Mouse (Mus musculus) midbrain, embryonic 10.5 days (tissue): ENCODE measurements around the gene Psmd1. TPM values are rescaled to one million over a fixed set of nuclear protein-coding genes. Genes with fewer than 3 reads are reported as not detected.

Source experiments
- DNase-seq: peaks from one replicate; pipeline ENCODE4 v3.0.0-alpha.2; 2017; ENCODE audit warnings: low spot score
- H3K27ac ChIP-seq: fragments of 300-500 bp; sonication (generic); replicated peaks from 2 replicates; pipeline ENCODE4 v1.5.1; 2016; ENCODE audit warnings: mild to moderate bottlenecking
- H3K27me3 ChIP-seq: fragments of 300-500 bp; sonication (generic); 2 replicates; pipeline ENCODE4 v1.6.1; 2016; ENCODE audit warnings: low read depth, mild to moderate bottlenecking; ENCODE audit not compliant: poor library complexity, severe bottlenecking
- H3K36me3 ChIP-seq: fragments of 300-500 bp; sonication (generic); 2 replicates; pipeline ENCODE4 v1.6.1; 2016; ENCODE audit warnings: mild to moderate bottlenecking, moderate library complexity
- H3K4me1 ChIP-seq: fragments of 300-500 bp; sonication (generic); 2 replicates; pipeline ENCODE4 v1.6.1; 2016
- H3K4me3 ChIP-seq: fragments of 300-500 bp; sonication (generic); 2 replicates; pipeline ENCODE4 v1.5.1; 2016; ENCODE audit warnings: mild to moderate bottlenecking, moderate library complexity
- H3K9me3 ChIP-seq: fragments of 300-500 bp; sonication (generic); replicated peaks from 2 replicates; pipeline ENCODE4 v1.6.1; 2016; ENCODE audit warnings: mild to moderate bottlenecking
- WGBS: fragments of 180-500 bp; shearing (Covaris S2); methylation state at CpG from one replicate; pipeline ENCODE4 v1.1.7; 2016; 5-methylcytosine and 5-hydroxymethylcytosine counted together
- polyA plus RNA-seq: library from polyadenylated mRNA; unstranded; fragments of >200 nt; fragmentation: Nextera tagmentation; extraction: Ambion mirVana; gene quantifications from 2 replicates; pipeline ENCODE4 v1.2.1, GENCODE M21; 2016

The Psmd1 gene
- polyA plus RNA-seq, 1 experiment from 2014 or later, result 239 TPM

GRCm38 (mm10) chr1:86152618-86153017 lies 88.4 kb downstream of the Psmd1 start:
- no peak for DNase-seq
- H3K36me3 ChIP-seq, result peaks cover 7% of the 10 kb centered on the region; the same call in 1 of the 2 replicates
- no peaks in the 10 kb centered on the region for H3K9me3 ChIP-seq
- H3K27me3 ChIP-seq, result no peaks in the 10 kb centered on the region
- WGBS, result 88% methylated on average over 1 of the region's 1 CpGs
- H3K4me1 ChIP-seq, result peaks cover 20% of the 10 kb centered on the region
- H3K4me3 ChIP-seq, result no peak overlapping the region
- no peak overlapping the region for H3K27ac ChIP-seq

GRCm38 (mm10) chr1:86154133-86154823 lies 90.1 kb downstream of the Psmd1 start, which contains the start of gene Armc9:
Armc9 (plus strand) TSS chr1:86154780.
- DNase-seq, result peak; percentile 97
- peaks cover 14% of the 10 kb centered on the region; the same call in 1 of the 2 replicates for H3K36me3 ChIP-seq
- H3K27ac ChIP-seq, result peak within 1 kb of the TSS; percentile 81
- H3K4me1 ChIP-seq, result peaks cover 20% of the 10 kb centered on the region
- H3K9me3 ChIP-seq, result no peaks in the 10 kb centered on the region
- H3K4me3 ChIP-seq, result peak within 1 kb of the TSS; percentile 89
- 5% methylated on average over 40 of the region's 40 CpGs for WGBS
- H3K27me3 ChIP-seq, result no peaks in the 10 kb centered on the region

- WGBS, result under 1% methylated on average over 18 of the region's 18 CpGs
- H3K9me3 ChIP-seq, result no peaks in the 10 kb centered on the region
- H3K4me3 ChIP-seq, result peak overlapping the region; percentile 89
- no peak for DNase-seq
- peak overlapping the region; percentile 81 for H3K27ac ChIP-seq
- H3K27me3 ChIP-seq, result no peaks in the 10 kb centered on the region
- H3K4me1 ChIP-seq, result peaks cover 20% of the 10 kb centered on the region
- peaks cover 14% of the 10 kb centered on the region; the same call in 1 of the 2 replicates for H3K36me3 ChIP-seq
These were observed 90.6 kb downstream of the Psmd1 start for GRCm38 (mm10) chr1:86154824-86155164.

- WGBS, result 82% methylated on average over 3 of the region's 3 CpGs
- H3K9me3 ChIP-seq, result no peaks in the 10 kb centered on the region
- H3K4me1 ChIP-seq, result peaks cover 20% of the 10 kb centered on the region
- no peak for DNase-seq
- no peaks in the 10 kb centered on the region for H3K27me3 ChIP-seq
- peaks cover 26% of the 10 kb centered on the region for H3K36me3 ChIP-seq
- no peak overlapping the region for H3K4me3 ChIP-seq
- no peak overlapping the region for H3K27ac ChIP-seq
These were observed 91.9 kb downstream of the Psmd1 start for GRCm38 (mm10) chr1:86156075-86156474.

- Histone ChIP-seq H3K27me3 (no peaks in the 10 kb centered on the region), H3K4me1 (peaks cover 20% of the 10 kb centered on the region), H3K9me3 (no peaks in the 10 kb centered on the region), H3K4me3 (no peak overlapping the region), H3K36me3 (peaks cover 32% of the 10 kb centered on the region), H3K27ac (no peak overlapping the region)
- no peak for DNase-seq
- 89% methylated on average over 6 of the region's 6 CpGs for WGBS
These were observed 92.4 kb downstream of the Psmd1 start for GRCm38 (mm10) chr1:86156595-86156994.

GRCm38 (mm10) chr1:86160059-86160458 lies 95.9 kb downstream of the Psmd1 start:
- Histone ChIP-seq H3K36me3 (peaks cover 64% of the 10 kb centered on the region), H3K4me1 (peaks cover 12% of the 10 kb centered on the region), H3K27ac (no peak overlapping the region), H3K27me3 (no peaks in the 10 kb centered on the region), H3K9me3 (no peaks in the 10 kb centered on the region), H3K4me3 (no peak overlapping the region)
- WGBS, result 90% methylated on average over 6 of the region's 6 CpGs
- no peak for DNase-seq

GRCm38 (mm10) chr1:86160479-86160878 lies 96.3 kb downstream of the Psmd1 start:
- H3K9me3 ChIP-seq, result no peaks in the 10 kb centered on the region

GRCm38 (mm10) chr1:86161061-86161460 lies 96.9 kb downstream of the Psmd1 start:
- peaks cover 2% of the 10 kb centered on the region for H3K4me1 ChIP-seq
- no peak overlapping the region for H3K4me3 ChIP-seq
- no peaks in the 10 kb centered on the region for H3K27me3 ChIP-seq
- DNase-seq, result no peak
- no peaks in the 10 kb centered on the region for H3K9me3 ChIP-seq
- no peak overlapping the region for H3K27ac ChIP-seq
- WGBS, result 94% methylated on average over 5 of the region's 5 CpGs
- H3K36me3 ChIP-seq, result peaks cover 74% of the 10 kb centered on the region

More at GRCm38 (mm10) chr1:86160479-86160878, 96.3 kb downstream of the Psmd1 start:
- peaks cover 8% of the 10 kb centered on the region for H3K4me1 ChIP-seq
- no peak overlapping the region for H3K4me3 ChIP-seq
- 92% methylated on average over 5 of the region's 5 CpGs for WGBS
- no peak for DNase-seq
- H3K27ac ChIP-seq, result no peak overlapping the region
- peaks cover 68% of the 10 kb centered on the region for H3K36me3 ChIP-seq
- H3K27me3 ChIP-seq, result no peaks in the 10 kb centered on the region

- Histone ChIP-seq H3K36me3 (peaks cover 78% of the 10 kb centered on the region), H3K27ac (no peak overlapping the region), H3K9me3 (no peaks in the 10 kb centered on the region), H3K4me3 (no peak overlapping the region), H3K27me3 (no peaks in the 10 kb centered on the region), H3K4me1 (no peaks in the 10 kb centered on the region)
- no peak for DNase-seq
- 91% methylated on average over 5 of the region's 5 CpGs for WGBS
These were observed 110.4 kb downstream of the Psmd1 start for GRCm38 (mm10) chr1:86174602-86175001.

- H3K9me3 ChIP-seq, result no peaks in the 10 kb centered on the region
- peaks cover 73% of the 10 kb centered on the region for H3K36me3 ChIP-seq
- no peak for DNase-seq
These were observed 111.9 kb downstream of the Psmd1 start for GRCm38 (mm10) chr1:86176066-86176465.

GRCm38 (mm10) chr1:86178462-86179253 lies 114.5 kb downstream of the Psmd1 start:
- H3K27me3 ChIP-seq, result no peaks in the 10 kb centered on the region
- 51% methylated on average over 7 of the region's 7 CpGs for WGBS
- peaks cover 62% of the 10 kb centered on the region for H3K36me3 ChIP-seq
- H3K9me3 ChIP-seq, result no peaks in the 10 kb centered on the region
- no peaks in the 10 kb centered on the region for H3K4me1 ChIP-seq
- peak; percentile 79 for DNase-seq
- H3K4me3 ChIP-seq, result no peak overlapping the region
- no peak overlapping the region for H3K27ac ChIP-seq

More at GRCm38 (mm10) chr1:86176066-86176465, 111.9 kb downstream of the Psmd1 start:
- Histone ChIP-seq H3K4me1 (no peaks in the 10 kb centered on the region), H3K27me3 (no peaks in the 10 kb centered on the region), H3K27ac (no peak overlapping the region), H3K4me3 (no peak overlapping the region)
- 87% methylated on average over 2 of the region's 2 CpGs for WGBS

GRCm38 (mm10) chr1:86182004-86182709 lies 118.0 kb downstream of the Psmd1 start:
- 84% methylated on average over 5 of the region's 5 CpGs for WGBS
- Histone ChIP-seq H3K4me3 (no peak overlapping the region), H3K9me3 (no peaks in the 10 kb centered on the region), H3K27ac (no peak overlapping the region), H3K27me3 (no peaks in the 10 kb centered on the region), H3K36me3 (peaks cover 33% of the 10 kb centered on the region), H3K4me1 (no peaks in the 10 kb centered on the region)
- no peak for DNase-seq
